Mouse (Mus musculus): ENCODE measurements around the gene Plekhh3.

- TF ChIP-seq CTCF (IDR thresholded peaks at IDR 0.05; ENCODE audit: control insufficient read depth, insufficient read depth, insufficient read length) (no peak), FOSL1 (IDR thresholded peaks at IDR 0.05; ENCODE audit: insufficient read depth, low read length, poor library complexity, severe bottlenecking) (no peak), USF1 (IDR thresholded peaks at IDR 0.05; ENCODE audit: low read depth) (no peak)
Measured at GRCm38 (mm10) chr11:101133037-101133436, 38.1 kb downstream of the Plekhh3 start.

Data from C2C12 (cell line).